Mouse (Mus musculus): ENCODE results near the gene Oxct2a.
"Not testable (repeated sequence)": the region's sequence is repeated elsewhere in the genome, so short reads cannot be mapped to it uniquely, and the experiment has no call there.

Gene Oxct2a

DNA sequence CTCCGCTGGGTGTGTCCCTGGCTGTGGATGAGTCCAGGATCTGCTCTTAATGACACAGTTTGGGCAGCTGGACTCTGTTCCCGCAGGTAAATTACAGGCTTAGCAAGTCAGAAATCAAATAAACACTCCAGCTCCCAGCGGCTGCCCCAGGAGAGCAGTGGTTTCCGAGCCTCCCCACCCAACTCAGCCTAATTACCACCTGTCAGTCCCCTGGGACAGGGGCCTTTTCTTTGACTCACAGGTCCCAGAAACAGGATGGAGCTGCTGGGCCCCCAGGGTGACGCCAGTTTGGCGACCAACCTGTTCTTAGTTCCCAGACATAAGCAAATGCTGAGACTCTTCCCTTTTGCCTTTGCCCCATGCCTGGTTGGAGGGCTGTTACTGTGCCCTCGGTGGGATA lies 11.6 kb downstream of the Oxct2a start:
- DNase-seq (ENCODE audit: low spot score in 2 of 2): no peak

DNA sequence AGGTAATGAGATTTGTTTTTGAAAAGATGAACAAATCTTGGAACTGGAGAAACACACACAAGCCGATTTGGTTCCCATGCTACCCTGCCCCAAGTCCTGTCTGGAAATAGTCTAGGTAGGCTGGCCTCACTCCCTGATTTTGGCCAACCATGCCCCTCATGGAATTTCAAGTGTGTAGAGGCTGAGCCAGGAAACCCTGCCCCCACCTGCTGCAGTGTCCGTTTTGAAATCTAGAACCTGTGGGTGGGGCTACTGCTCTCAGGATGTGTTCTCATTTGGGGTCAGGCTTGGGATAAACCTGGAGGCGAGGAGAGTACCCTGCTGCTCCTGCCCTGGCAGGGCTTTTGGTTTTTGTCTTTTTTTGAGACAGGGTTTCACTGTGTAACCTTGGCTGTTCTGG lies 15.1 kb downstream of the Oxct2a start:
- no peak for DNase-seq (ENCODE audit: low spot score in 2 of 2)

DNA sequence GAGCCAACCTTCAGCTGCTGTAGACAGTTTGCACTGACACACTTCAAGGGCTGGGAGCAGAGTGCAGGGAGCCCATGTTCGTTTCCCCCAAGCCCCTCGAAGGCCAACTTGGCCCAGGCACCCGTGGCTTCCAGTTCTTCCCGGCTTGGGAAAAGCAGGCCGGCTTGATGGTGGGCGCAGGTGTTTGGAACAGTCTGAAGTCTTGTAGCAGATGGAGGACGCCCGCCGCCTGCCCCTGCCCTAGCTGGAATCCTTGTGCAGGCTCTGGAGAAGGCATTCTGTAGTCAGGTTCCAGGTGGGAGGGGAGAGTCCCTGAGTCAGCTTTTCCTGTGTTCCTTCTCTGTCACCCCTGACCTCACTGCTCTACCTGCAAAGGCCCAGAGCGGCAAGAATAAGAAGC lies 16.4 kb downstream of the Oxct2a start:
- peak; percentile 42 to 50 for DNase-seq (ENCODE audit: low spot score in 2 of 2)

DNA sequence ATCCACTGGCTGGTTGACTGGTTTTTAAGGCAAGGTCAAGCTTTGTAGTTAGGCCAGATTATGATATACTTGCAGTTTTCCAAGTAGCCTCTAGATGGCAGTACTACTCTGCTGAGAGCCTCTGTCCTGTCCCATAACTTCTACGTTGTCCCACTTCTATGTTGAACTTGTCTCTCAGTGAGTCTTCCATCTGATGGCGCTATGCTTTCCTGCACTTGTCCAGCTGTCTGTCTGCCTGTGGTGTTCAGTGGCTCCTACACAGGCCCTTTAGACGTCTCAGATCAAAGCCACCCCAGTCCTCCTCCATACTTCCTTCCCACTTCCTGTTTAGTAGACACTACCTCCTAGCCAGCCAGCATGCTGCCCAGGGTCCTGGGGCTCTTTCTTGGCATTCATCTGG lies 17.6 kb downstream of the Oxct2a start:
- peak in 1 of 2 experiments; percentile 36 for DNase-seq (ENCODE audit: low spot score in 2 of 2)

DNA sequence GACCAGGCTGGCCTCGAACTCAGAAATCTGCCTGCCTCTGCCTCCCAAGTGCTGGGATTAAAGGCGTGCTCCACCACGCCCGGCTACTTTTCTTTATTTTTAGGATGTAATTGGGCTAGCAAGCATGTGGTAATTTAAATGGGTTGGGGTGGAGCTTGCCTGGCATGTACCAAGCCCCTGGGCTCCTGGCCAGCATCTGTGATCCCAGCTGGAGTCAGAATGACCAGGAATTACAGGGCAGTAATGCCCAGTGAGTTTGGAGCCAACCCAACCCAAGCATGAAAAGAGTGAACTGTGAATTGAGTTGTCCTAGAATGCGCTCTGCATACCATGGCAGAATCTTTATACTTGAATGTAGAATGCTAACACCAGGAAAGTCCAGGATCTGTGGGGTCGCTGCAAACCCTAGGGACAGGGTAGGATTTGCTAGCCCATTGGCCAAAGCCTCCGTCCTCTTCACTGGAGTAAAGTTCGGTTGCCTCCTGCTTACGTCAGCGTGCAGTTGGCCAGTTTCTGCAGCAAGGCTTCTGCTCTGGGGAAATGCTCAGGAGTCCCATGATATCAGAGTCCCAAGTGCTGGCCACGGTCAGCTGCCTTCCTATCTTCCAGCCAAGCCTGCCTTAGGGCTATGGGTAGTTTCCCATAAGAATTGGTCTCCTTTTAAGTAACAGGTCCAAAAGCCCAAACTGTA lies 24.3 kb downstream of the Oxct2a start:
- no peak for DNase-seq (ENCODE audit: low spot score in 2 of 2)

DNA sequence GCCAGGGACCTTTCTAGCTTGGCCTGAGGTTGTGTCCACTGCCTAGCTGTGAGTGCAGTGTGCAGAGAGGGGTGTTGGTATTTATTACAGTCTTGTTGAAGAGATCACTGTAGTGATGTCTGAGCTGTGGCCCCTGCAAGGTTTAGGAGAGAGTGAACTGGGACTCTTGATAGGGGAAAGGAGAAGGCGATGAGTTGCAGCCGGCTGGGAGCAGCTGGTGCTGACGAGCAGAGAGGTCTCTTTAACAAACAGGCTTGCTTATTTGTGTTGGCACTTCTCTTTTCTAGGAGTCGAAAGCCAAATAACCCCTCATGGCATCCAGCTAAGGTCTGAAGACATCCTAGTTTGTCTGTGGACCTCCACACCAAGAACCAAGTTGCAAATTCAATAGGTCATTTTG lies 25.2 kb downstream of the Oxct2a start:
- no peak for DNase-seq (ENCODE audit: low spot score in 2 of 2)

DNA sequence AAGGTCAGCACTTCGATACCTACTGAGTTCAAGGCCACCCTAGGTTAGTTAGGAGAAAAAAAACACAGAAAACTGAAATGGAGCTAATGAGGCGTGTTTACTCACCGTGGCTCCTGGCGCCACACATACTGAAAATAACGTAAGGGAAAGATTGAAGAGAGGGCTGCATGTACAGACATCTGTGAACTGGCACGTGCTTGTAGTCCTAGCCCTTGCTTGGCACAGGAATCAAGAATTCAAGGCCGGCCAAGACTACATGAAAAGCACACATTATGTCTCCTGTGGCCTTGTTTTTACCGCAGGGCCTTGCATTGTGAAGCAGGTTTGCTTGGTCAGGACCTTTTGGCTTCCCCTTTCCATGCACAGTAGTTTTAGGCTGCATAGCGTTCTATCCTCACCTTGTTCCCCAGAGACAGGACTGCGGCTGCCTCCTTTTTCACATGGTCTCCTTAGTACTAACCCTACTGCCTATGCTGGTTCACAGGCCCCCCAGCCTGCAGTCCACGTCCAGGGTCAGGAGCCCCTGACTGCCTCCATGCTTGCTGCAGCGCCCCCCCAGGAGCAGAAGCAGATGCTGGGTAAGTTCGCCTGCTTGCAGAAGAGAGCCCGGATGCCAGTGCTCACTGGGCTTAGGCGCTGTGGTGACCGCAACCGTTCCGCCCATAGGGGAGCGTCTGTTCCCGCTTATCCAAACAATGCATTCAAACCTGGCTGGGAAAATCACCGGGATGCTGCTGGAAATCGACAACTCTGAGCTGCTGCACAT lies 26.1 kb downstream of the Oxct2a start:
- DNase-seq (ENCODE audit: low spot score in 2 of 2): no peak

DNA sequence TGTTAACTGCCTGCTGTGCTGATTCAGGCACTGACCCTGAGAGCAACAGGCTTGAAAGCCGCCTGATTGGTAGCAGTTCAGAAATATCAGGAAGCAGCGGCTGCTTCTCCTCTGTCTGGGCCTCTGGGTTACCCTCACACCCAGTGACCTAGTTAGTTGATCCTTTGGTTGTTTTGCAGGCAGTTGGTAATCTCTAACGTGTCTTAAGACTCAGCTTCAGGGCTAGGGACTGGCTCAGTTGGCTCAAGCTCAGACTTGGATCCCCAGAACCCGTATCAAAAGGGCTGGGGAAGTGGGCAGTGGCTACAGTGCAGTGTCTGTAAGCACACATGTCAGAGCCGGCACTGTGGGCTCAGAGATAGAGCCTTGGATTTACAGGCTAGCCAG lies 27.3 kb downstream of the Oxct2a start:
- no peak for DNase-seq (ENCODE audit: low spot score in 2 of 2)

DNA sequence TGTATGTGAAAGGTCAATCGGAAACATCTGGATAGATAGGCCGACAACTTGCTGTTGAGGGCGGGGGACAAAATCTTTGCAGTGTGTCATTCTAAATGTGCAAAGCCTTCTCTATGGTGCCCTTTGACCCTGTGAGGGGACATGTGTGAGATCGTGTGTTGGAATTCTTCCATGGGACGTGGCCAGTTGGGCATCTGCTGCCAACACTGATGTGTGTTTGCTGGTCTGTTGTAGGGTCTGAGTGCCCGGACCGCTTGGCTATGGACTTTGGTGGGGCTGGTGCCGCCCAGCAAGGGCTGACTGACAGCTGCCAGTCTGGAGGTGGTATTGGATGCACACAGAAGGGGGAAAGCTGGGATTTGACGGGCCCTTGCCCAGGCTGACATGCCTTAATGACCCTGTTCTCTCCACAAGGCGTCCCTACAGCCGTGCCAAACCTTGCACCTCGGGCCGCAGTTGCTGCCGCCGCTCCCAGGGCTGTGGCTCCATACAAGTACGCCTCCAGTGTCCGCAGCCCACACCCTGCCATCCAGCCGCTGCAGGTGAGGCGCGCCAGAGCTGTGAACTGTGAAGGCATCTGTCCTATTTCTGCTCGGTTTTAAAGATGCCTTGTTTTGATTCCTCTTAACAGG lies 27.8 kb downstream of the Oxct2a start:
- DNase-seq (ENCODE audit: low spot score in 2 of 2): no peak

DNA sequence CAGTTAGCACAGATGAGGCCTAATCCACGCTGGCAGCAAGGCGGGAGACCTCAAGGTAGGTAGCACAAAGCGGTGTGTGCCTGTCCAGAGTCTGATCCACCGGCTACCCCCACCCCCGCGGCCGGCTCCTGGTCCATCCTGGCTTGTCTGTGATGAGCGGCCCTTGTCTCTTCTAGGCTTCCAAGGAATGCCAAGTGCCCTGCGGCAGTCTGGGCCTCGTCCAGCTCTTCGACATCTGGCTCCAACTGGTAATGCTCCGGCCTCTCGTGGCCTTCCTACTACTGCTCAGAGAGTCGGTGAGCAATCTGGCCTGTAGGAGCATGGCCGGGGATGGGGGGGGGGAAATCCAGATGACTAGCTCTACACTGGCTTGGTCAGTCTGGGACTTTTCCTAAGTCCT lies 28.4 kb downstream of the Oxct2a start:
- not testable (repeated sequence) for DNase-seq (ENCODE audit: low spot score in 2 of 2)

DNA sequence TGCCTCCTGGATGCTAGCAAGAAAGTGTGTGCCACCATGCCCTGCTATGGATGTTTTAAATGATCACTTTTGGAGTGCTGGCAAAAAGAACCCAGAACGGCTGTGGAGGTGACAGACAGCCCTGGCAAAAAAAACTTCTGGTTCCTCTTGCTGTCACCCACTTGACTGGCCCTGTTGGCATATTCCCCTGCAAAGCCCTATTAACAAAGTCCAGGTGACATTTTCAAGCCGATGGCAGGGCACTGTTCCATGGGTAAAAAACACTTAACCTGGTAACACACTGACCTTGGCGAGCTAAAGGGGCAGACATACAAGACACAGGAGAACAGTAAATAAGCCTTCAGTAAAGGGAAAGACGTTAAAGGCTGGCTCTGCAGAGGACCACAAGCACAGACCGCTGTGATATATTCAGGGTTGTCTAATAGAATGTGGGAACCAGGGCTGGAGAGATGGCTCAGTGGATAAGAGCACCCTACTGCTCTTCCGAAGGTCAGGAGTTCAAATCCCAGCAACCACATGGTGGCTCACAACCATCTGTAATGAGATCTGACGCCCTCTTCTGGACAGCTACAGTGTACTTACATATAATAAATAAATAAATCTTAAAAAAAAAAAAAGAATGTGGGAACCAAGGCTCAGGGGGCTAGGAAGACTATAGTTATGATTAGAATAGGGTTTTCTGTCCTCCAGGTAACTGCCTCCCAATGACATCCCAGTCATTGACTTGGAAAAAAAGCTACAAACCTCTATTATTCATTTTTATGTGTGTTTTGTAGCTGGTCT lies 29.6 kb downstream of the Oxct2a start:
- DNase-seq (ENCODE audit: low spot score in 2 of 2): no peak

DNA sequence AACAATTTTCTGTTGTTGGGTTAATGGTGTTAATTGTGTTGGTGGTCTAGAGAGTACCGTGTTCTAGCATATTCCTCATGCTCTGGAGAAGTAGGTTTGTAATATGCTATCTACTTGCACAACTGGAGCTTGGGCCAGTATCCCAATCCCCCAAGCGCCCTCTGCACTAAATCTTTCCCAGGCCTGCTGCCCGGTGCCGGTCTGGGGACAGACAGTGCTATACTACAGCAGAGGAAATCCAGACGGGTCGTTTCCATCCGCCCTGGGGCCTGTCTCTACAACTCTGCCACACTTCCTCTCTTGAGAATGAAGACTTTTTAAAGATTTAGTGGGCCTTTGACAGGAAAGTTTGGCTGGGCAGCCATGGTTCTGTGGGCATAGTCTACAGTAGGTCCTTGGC lies 30.4 kb downstream of the Oxct2a start:
- DNase-seq (ENCODE audit: low spot score in 2 of 2): no peak

DNA sequence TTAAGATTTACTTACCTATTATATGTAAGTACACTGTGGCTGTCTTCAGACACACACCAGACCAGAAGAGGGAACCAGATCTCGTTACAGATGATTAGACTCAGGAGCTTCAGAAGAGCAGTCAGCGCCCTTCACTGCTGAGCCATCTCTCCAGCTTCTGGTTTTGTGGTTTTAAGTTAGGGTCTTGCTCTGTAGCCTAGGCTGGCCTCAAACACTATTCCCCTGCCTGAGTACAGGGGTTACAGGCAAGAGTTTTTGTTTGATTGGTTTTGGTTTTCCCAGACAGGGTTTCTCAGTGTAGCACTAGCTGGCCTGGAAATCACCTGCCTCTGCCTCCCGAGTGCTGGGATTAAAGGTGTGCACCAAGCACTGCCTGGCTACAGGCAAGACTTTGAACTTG lies 31.0 kb downstream of the Oxct2a start:
- DNase-seq (ENCODE audit: low spot score in 2 of 2): no peak

DNA sequence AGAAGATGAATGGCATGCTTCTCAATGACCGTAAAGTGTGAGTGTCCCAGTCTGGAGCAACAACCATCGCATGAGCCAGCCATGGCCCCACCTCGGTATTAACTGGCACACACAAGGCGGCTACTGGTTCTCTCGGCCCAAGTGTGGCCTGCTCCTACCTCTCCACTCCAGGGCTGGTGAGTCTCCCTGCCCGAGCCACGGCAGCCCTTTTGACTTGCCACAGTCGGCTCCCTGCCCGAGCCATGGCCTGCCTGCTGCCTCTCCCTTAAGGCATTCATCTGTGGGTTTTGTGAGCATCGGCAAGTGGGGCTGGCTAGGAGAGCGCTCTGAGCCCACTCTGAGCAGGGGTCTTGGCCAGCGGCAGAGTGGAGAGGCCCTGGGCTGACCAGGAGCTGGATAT lies 34.4 kb downstream of the Oxct2a start:
- DNase-seq (ENCODE audit: low spot score in 2 of 2): no peak

DNA sequence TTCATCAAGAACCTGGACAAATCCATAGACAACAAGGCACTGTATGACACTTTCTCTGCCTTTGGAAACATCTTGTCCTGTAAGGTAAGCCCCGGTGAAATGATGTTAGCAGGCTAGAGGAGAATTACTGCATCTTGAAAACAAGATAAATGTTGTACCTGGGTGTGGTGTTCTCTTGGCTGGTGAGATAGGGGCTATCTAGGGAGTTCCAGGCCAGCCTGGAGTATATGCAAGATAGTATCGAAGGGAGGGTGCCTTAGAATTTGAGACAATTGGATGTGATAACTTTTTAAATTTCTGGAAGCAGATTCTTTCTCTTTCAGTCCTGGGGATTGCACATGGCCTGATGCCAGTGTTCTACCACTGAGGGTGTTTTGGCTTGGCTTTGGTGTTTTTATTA lies 36.6 kb downstream of the Oxct2a start:
- DNase-seq (ENCODE audit: low spot score in 2 of 2): no peak

DNA sequence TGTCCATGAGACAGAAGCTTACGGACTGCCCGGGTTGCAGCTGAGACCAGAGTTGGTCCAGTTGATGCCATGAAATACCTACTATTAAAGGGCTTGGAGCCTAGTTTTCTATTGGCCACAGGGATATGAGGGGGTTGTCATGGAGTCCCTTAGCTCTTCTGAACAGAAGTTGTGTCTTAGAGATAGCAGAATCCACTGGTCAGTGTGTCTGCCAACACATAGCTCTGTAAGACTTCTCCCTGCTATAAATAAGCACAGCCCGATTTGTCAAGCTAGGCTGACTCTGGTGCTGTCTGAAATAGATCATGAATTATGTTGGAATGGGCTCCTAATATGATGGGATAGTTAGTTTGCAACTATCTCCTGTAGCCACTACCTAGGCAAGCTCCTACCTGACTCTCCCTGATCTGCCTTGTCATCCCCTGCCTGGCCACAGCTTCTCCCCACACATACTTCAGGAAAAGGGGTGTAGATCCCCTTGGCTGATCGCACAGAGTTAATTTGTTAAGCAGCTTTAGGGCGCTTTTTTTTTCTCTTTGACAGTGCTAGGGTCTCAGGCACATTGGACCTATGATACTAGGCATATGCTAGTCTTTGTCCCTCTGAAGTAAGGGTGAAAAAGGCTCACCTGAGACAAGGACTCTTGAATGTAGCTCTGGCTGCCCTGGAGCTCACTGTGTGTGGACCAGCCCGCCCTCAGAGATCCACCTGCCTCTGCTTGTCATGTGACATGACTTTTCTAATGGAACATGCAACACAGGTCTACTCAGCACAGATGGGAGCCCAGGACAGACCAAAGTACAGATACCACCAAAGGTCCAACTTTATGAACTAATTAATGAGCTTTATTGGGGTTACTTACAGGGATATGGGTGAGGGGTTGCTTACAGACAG lies 38.5 kb downstream of the Oxct2a start:
- DNase-seq (ENCODE audit: low spot score in 2 of 2): no peak

DNA sequence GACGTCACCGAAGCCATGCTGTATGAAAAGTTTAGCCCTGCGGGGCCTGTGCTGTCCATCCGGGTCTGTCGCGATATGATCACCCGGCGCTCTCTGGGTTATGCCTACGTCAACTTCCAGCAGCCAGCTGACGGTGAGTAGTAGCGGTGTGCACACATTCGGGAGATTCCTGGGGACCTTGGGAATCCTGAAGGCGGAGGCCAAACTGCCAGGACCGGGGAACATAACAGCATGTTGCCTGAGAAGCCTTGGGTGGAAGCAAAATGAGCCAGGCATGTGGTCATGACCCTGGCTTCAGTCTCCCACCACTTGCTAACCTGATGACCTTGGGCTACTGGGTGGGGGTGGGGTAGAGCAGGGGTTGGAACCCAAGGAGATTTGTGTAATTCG lies 39.8 kb downstream of the Oxct2a start:
- DNase-seq (ENCODE audit: low spot score in 2 of 2): peak in 1 of 2 experiments; percentile 41

DNA sequence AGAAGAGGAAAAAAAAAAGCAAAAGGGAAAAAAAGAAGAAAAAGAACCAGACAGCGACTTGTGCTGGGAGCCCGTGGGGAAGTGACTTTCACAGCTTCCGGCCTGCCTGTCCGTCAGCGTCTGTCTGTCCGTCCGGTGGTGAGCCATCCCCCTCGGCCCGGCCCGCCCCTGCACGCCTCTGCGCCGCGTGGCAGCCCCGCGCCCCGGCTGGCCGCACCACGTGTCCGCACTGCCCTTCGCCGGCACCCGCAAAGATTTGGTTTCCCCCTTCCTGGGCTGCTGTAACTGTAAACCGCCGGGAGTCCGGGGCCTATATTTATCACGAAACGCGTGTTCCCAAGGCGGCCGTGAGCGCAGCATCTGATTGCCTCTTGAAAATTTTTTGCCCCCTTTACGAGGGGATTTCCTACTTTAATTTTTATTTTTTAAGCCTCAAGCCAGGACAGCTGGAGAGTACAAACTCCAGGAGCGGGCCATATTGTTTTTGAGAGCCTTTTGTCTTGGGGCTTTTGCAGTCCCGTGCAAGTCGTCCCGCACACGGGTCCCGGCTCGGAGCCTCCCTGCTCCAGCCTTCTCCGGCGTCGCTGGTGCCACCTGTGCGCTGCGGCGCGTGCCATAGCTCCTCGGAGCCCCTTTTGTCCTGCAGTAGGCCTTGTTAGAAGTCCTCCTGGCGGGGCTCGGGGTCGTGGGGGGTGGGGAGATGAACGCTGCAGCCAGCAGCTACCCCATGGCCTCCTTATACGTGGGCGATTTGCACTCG lies 40.3 kb downstream of the Oxct2a start:
- DNase-seq (ENCODE audit: low spot score in 2 of 2): peak in 1 of 2 experiments; percentile 47

DNA sequence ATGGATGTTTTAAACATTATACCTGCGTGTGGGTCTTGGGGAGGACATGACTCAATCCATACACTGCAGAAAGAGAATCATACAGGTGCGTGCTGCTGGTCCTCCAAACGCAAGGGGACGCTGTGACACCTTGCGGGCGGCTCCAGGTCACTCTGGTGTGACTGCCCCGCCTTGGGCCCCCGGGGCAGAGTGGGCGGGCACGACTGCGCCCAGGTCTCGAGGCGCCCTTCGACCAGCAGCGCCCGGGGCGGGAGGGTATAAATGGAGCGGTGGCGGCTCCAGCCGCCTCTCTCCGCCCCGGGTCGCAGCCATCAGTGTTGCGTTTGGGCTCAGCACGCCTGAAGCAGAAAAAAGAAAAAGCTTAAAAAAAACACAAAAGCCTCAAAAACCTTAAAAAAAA lies 40.9 kb downstream of the Oxct2a start:
- peak; percentile 85 to 88 for DNase-seq (ENCODE audit: low spot score in 2 of 2)

DNA sequence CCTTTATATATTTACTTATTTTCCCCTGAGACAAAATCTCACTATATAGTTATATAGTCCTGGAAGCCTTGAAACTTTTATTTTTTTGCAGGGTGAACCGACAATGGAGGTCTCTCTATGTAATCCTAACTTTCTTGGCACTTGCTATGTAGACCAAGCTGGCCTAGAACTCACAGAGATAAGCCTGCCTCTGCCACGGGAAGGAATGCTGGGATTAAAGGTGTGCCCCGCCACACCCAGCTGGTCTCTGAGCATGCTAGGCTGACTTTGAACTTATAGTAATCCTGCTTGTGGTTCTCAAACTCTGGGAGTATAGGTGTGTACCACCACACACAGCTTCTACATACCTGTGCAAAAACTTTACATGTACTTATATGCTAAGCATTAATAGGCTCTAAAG lies 43.3 kb downstream of the Oxct2a start:
- no peak for DNase-seq (ENCODE audit: low spot score in 2 of 2)
